Mouse (Mus musculus) small intestine, adult 2 months (tissue): ENCODE measurements around the gene Mettl1. TPM values are rescaled to one million over a fixed set of nuclear protein-coding genes. Genes with fewer than 3 reads are reported as not detected.

Experiments used
- H3K27ac ChIP-seq: fragments of 200-500 bp; 2 replicates; pipeline ENCODE4 v1.5.1; 2012; ENCODE audit warnings: low read depth, low read length, control low read depth, inconsistent platforms; ENCODE audit not compliant: insufficient read depth
- H3K27me3 ChIP-seq: fragments of 200-500 bp; 2 replicates; pipeline ENCODE4 v1.6.1; 2012; ENCODE audit warnings: mild to moderate bottlenecking, moderate library complexity, low read length, inconsistent platforms; ENCODE audit not compliant: control insufficient read depth, insufficient read depth
- H3K36me3 ChIP-seq: fragments of 200-500 bp; 2 replicates; pipeline ENCODE4 v1.6.1; 2012; ENCODE audit warnings: mild to moderate bottlenecking, low read length, control low read depth, inconsistent platforms; ENCODE audit not compliant: control insufficient read depth, insufficient read depth
- H3K4me1 ChIP-seq: fragments of 200-500 bp; 2 replicates; pipeline ENCODE4 v1.6.1; 2012; ENCODE audit warnings: low read length, inconsistent platforms, mixed read lengths; ENCODE audit not compliant: control insufficient read depth, insufficient read depth, insufficient read length
- H3K4me3 ChIP-seq: fragments of 200-500 bp; 2 replicates; pipeline ENCODE4 v1.5.1; 2012; ENCODE audit warnings: low read depth, mild to moderate bottlenecking, control low read depth, inconsistent platforms, low read length, moderate library complexity
- CTCF ChIP-seq: fragments of 200-500 bp; IDR thresholded peaks from 2 replicates; pipeline ENCODE4 v1.5.1; 2012; ENCODE audit warnings: low read depth, mild to moderate bottlenecking, control low read depth, inconsistent platforms, low read length, moderate library complexity, mixed read lengths; ENCODE audit not compliant: insufficient replicate concordance, insufficient read length; ENCODE audit errors: extremely low read depth
- POLR2A ChIP-seq: fragments of 200-500 bp; IDR thresholded peaks from 2 replicates; pipeline ENCODE4 v1.6.1; 2012; ENCODE audit warnings: low read depth, mild to moderate bottlenecking, control low read depth, inconsistent platforms, low read length, moderate library complexity
- WGBS: fragments of 180-500 bp; shearing (Covaris S2); methylation state at CpG from one replicate; pipeline ENCODE4 v1.1.7; 2018; 5-methylcytosine and 5-hydroxymethylcytosine counted together
- polyA plus RNA-seq: library from polyadenylated mRNA; depleted of rRNA; stranded (reverse); fragments of >200 nt; gene quantifications from 2 replicates; pipeline ENCODE4 v1.2.3, GENCODE M21; 2012

The Mettl1 gene
- polyA plus RNA-seq, 1 experiment = 9.6 TPM

DNA sequence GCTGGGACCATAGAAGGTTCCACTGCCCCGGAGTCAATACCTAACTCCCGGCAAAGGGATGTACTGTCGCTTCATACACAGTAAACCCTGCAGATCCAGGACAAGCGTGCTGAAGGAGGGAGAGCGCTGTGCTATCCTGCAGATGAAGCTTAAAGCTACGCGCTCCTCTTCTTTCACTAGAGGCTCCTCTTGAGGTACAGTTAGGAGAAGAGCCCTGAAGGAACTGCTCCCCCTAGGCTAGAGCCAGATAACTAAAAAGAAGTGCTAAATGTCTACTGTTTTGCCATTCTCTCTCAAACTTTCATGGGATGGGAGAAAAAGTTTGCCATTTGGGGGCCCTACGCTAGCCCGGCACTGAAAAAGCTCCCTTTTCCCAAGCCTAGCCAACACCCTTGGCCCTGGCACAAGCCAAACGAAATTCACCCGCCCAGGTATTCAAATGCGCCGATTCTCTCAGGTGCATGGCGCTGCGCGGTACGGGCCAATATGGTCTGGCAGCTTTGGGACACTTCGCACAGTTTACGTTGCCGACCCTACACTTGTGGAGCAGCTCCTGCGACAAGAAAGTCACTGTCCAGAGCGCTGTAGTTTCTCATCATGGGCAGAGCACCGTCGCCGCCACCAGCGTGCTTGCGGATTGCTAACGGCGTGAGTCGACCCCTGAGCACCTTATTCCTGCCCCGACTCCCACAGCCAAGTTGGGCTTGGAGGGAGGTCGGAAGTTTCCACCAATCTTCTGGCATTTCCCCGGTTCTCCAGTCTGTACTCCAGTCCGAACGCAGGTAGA lies 7.6 kb downstream of the Mettl1 start:
- Histone ChIP-seq H3K4me3 (peak overlapping the region; percentile 36), H3K27ac (no peak overlapping the region), H3K27me3 (peaks cover 31% of the 10 kb centered on the region), H3K4me1 (peaks cover 10% of the 10 kb centered on the region), H3K36me3 (no peaks in the 10 kb centered on the region)
- no peak for TF ChIP-seq POLR2A
- no peak for TF ChIP-seq CTCF
- WGBS = 3% methylated on average over 35 of the region's 35 CpGs

DNA sequence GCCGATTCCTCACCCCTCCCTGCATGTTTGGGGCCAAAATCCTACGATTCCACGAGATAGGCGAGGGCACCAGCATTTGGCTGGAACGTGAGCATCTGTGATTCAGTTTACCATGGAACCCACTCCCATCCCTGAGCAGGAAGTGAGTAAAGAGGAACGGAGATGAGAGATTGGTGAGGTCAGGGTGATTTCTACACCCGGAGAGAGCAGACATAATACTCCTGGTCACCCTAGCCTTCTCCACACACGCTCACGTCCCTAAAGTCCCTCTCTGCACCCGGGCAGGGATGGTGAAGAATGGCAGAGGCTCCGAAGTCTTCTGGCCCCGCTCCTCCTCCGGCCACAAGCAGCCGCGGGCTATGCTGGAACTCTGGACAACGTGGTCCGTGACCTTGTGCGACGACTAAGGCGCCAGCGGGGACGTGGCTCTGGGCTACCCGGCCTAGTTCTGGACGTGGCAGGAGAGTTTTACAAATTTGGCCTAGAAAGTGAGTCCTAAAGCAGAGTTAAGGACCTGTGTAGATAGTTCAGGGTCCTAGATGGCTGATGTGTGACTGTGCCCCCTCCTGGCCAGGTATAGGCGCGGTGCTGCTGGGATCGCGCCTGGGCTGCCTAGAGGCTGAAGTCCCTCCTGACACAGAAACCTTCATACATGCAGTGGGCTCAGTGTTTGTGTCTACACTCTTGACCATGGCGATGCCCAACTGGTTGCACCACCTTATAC lies 8.3 kb downstream of the Mettl1 start:
- TF ChIP-seq CTCF (peak; percentile 49; the same call in 1 of the 2 replicates), POLR2A (no peak)
- WGBS = 3% methylated on average over 29 of the region's 29 CpGs
- H3K4me3 ChIP-seq = peak overlapping the region; percentile 36
- no peaks in the 10 kb centered on the region for H3K36me3 ChIP-seq
- no peak overlapping the region for H3K27ac ChIP-seq
- peaks cover 10% of the 10 kb centered on the region for H3K4me1 ChIP-seq
- H3K27me3 ChIP-seq = peaks cover 31% of the 10 kb centered on the region

DNA sequence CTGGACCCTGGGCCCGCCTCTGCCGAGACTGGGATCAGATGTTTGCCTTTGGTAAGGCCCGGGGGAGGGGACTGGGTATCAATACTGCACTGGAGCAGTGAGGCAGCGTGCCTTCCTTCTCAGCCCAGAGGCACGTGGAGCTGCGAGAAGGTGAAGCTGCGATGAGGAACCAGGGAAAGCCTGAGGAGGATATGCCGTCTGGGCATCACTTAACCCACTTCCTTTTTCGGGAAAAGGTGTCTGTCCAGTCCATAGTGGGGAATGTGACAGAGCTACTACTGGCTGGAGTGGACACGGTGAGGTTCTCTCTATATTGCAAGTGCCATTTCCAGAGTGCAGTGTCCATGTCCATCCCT lies 8.9 kb downstream of the Mettl1 start:
- TF ChIP-seq POLR2A = no peak
- no peak for TF ChIP-seq CTCF
- 11% methylated on average over 10 of the region's 10 CpGs for WGBS
- H3K4me3 ChIP-seq = no peak overlapping the region
- no peaks in the 10 kb centered on the region for H3K36me3 ChIP-seq
- H3K27me3 ChIP-seq = peaks cover 31% of the 10 kb centered on the region
- no peak overlapping the region for H3K27ac ChIP-seq
- peaks cover 10% of the 10 kb centered on the region for H3K4me1 ChIP-seq

DNA sequence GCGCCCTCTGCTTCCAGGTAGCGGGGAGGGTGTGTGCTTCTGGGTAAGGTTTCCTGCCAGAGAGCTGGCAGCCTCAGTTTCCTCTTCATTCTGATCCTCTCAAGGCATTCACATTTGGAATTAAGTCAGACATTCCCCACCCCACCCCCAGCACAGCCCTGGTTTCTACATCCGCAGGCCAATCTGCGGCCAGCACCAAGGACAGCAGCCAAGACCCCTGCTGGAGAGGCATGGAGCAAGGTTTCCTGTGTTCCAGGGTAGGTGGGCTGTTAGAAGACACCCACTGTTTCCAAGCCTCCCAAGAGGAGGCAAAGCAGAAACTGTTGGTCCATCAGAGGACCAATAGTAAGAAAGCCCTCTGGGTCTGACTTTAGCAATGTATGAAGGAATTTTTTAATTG lies 13.4 kb downstream of the Mettl1 start:
- TF ChIP-seq CTCF (no peak), POLR2A (no peak)
- peaks cover 19% of the 10 kb centered on the region for H3K27me3 ChIP-seq
- H3K4me1 ChIP-seq = peaks cover 6% of the 10 kb centered on the region
- H3K4me3 ChIP-seq = no peak overlapping the region
- WGBS = 84% methylated on average over 4 of the region's 4 CpGs
- no peak overlapping the region for H3K27ac ChIP-seq
- H3K36me3 ChIP-seq = peaks cover 6% of the 10 kb centered on the region; the same call in 1 of the 2 replicates

DNA sequence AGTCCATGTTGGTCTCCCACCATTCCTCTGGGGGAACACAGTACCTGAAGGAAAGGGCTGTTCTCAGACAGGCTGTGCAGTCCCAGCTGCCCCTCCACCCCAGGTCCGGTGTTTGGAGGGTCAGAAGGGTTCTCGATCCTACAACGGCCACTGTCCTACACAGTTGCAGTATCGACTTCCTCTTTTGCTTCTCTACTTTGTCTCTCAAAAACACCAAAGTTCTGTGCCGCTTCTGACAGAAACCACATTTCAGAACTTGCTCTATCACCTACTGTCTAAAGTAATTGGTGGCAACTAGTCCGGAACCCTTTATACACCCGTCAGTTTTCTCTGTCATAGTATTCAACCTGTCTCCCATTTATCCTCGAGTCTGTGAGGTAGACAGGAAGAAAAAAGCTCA lies 14.2 kb downstream of the Mettl1 start:
- Histone ChIP-seq H3K36me3 (peaks cover 6% of the 10 kb centered on the region; the same call in 1 of the 2 replicates), H3K4me3 (no peak overlapping the region), H3K27me3 (peaks cover 16% of the 10 kb centered on the region), H3K4me1 (peaks cover 4% of the 10 kb centered on the region; the same call in 1 of the 2 replicates), H3K27ac (no peak overlapping the region)
- no peak for TF ChIP-seq CTCF
- 78% methylated on average over 8 of the region's 8 CpGs for WGBS

DNA sequence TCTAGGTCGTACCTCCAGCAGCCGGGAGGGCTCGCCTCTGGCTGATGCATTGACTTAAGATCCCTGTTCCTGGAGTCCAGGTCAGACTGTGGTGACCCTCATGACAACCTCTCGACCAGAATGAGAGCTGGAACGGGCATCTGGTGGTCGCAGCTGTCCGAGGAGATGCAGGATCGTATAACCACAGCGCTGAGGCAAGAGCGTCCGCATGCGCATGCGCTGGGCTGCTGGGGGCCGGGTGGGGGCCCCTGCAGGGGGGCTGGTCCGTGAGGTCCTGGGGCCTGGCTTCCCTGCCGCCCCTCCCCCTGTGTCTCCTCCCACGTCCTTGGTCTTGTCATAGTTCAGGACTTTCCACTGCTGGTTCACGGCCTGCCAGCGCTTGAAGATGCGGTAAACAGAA lies 15.3 kb downstream of the Mettl1 start:
- Histone ChIP-seq H3K27me3 (peaks cover 9% of the 10 kb centered on the region), H3K27ac (no peak overlapping the region), H3K4me3 (no peak overlapping the region), H3K36me3 (peaks cover 6% of the 10 kb centered on the region; the same call in 1 of the 2 replicates), H3K4me1 (peaks cover 4% of the 10 kb centered on the region; the same call in 1 of the 2 replicates)
- no peak for TF ChIP-seq CTCF
- TF ChIP-seq POLR2A = no peak
- WGBS = 92% methylated on average over 20 of the region's 20 CpGs

DNA sequence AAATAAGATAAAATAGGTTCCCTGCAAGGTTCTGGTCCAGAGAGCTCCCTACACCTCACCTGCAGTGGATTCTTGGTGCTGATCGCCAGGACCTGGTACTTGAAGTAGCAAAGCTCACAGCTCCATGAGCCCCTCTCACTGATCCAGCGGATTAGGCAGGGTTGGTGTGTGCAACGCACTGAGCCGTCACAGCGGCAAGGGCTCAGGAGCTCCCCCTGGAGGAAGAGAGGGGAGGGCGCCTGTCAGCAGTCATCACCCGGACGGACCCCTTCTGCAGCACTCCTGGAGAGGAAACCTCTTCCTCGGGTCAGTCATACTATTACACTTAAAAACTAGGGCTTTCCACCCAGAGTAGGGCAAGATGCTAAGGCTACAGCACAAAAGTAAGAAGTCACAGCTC lies 16.9 kb downstream of the Mettl1 start:
- Histone ChIP-seq H3K4me3 (no peak overlapping the region), H3K4me1 (peaks cover 7% of the 10 kb centered on the region), H3K27ac (no peak overlapping the region), H3K27me3 (peaks cover 9% of the 10 kb centered on the region), H3K36me3 (peaks cover 6% of the 10 kb centered on the region; the same call in 1 of the 2 replicates)
- WGBS = 2% methylated on average over 9 of the region's 9 CpGs
- TF ChIP-seq CTCF = peak; percentile 95
- peak; percentile 29; the same call in 1 of the 2 replicates for TF ChIP-seq POLR2A
